Mouse (Mus musculus): ENCODE measurements at regions not wholly inside any gene's neighbourhood (a gene's known extent, or its start where the extent isn't known, plus 50 kb on each side); places are given as distances from the start of the nearest gene placed in this dataset.

GRCm38 (mm10) chrX:12377441-12377840 is 210.2 kb upstream of the Atp6ap2 start:
- TF ChIP-seq GATA1 (IDR thresholded peaks at IDR 0.05; ENCODE audit: low read length) = no peak
- no peak for TF ChIP-seq TAL1 (IDR thresholded peaks at IDR 0.05; ENCODE audit: low read length)

All from erythroblast, embryonic 14.5 days (primary cell).